Mouse (Mus musculus): ENCODE measurements at regions not wholly inside any gene's neighbourhood (a gene's known extent, or its start where the extent isn't known, plus 50 kb on each side); places are given as distances from the start of the nearest gene placed in this dataset.

DNA sequence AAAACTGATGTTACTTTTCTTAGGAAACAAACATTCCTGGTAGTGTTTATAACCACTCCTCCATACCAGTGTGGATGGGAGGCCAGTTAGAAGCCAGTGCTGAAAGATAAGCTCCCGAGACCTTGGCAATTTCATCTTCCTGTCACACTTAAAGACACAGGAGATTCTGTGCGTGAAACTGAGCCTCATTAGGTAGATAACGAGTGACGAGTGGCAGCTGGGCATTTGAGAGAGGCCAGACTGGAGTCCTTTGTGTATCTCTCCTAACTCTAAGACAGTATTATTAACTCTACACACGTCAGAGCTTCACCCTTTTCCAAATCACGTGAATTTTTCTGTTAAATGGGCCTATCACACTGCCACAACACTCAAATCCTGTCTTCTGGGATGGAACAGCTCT is 112.1 kb downstream of the 1190002N15Rik start:
- no peaks in the 10 kb centered on the region for H3K36me3 ChIP-seq
- no peak for ATAC-seq (ENCODE audit: insufficient read depth, low FRiP score, low read depth)

DNA sequence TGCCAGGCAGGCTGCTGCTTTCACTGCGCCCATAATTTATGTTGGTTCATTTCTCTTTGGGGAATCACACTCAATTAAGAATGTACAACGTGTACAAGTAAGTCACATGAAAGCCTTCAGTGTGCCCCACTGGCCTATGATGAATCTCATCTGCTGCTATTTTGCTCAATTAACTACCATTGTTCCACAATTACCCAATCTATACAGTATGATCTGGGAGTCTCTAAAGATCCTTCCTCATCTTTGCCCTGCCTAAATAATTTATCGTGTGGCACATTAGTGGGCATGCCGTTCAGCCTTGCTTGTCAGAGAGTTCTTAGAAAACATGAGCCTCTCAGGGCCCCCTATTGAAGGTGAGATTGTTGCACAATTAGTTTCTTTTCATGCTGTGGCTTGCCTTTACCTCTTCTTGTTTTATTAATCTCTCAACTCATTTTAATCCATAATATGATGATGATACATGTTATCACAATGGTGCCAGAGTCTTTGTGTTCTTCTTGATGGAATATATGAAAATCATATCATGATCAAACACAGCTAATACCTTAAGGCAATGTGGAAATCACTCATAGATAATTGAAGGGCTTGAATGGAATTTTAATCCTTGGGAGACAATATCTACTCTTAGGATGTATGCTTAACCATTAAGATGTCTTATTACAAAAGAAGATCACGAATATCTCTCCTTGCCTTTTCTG is 113.3 kb downstream of the 1190002N15Rik start:
- no peaks in the 10 kb centered on the region for H3K27me3 ChIP-seq (replicated peaks)
- WGBS: 62% methylated on average over 5 of the region's 5 CpGs
- H3K27ac ChIP-seq: no peak overlapping the region
- no peak overlapping the region for H3K4me2 ChIP-seq
- H3K9ac ChIP-seq: no peak overlapping the region
- no peaks in the 10 kb centered on the region for H3K9me3 ChIP-seq
- no peaks in the 10 kb centered on the region for H3K4me1 ChIP-seq
- ATAC-seq (ENCODE audit: insufficient read depth, low FRiP score, low read depth): no peak
- H3K36me3 ChIP-seq: no peaks in the 10 kb centered on the region
- no peak overlapping the region for H3K4me3 ChIP-seq (replicated peaks)

More for the DNA sequence above, 112.1 kb downstream of the 1190002N15Rik start:
- no peak overlapping the region for H3K9ac ChIP-seq
- no peak overlapping the region for H3K27ac ChIP-seq
- H3K9me3 ChIP-seq: no peaks in the 10 kb centered on the region
- no peaks in the 10 kb centered on the region for H3K27me3 ChIP-seq (replicated peaks)
- 24% methylated on average over 6 of the region's 6 CpGs for WGBS
- H3K4me3 ChIP-seq (replicated peaks): no peak overlapping the region
- H3K4me2 ChIP-seq: no peak overlapping the region
- no peaks in the 10 kb centered on the region for H3K4me1 ChIP-seq

DNA sequence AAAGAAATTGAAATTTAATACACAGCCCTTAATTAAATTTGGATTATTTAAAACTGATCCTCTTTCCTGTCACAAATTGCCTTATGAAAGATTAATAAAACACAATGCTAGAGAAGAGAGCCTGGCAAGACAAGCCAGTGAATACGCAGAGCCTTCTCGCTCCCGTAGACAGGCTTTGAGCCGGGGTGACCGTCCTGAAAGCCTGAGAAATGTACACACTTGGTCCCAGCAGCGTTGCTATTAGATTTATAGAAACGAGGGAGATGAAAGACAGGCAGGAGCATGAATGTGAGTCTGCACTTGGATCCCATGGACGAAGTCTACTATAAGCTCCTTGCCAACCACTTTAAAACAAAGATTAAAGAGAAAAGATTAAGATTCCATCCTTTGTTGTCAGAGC is 127.3 kb downstream of the 1190002N15Rik start:
- Histone ChIP-seq H3K4me2 (no peak overlapping the region), H3K4me3 (replicated peaks) (no peak overlapping the region), H3K36me3 (no peaks in the 10 kb centered on the region), H3K27me3 (replicated peaks) (no peaks in the 10 kb centered on the region), H3K9ac (no peak overlapping the region), H3K9me3 (no peaks in the 10 kb centered on the region), H3K4me1 (0 out of 2 replicates have a peak, but pooled peaks cover 3% of the 10 kb centered on the region), H3K27ac (no peak overlapping the region)
- WGBS: 29% methylated on average over 8 of the region's 8 CpGs
- ATAC-seq (ENCODE audit: insufficient read depth, low FRiP score, low read depth): no peak

DNA sequence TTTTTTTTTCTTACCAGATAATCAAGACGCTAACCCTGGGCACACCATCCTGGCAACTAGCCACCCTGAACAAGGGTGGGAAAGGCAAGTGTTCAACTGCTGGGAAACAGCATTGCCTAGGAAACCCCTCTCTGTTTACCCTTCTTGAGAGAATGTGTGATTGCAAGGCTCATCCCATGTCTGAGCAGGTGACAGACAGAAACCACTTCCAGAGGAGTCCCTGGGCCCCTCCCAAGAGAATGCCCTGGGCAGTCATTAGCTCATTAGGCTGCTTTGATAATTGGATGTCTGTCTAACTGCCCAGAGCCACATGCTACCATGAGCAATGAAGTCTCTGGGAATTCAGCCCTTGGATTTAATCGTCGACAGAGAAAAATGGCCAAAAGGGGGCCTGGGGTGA is 127.8 kb downstream of the 1190002N15Rik start:
- Histone ChIP-seq H3K27me3 (replicated peaks) (no peaks in the 10 kb centered on the region), H3K4me2 (no peak overlapping the region), H3K36me3 (no peaks in the 10 kb centered on the region), H3K9me3 (no peaks in the 10 kb centered on the region), H3K9ac (no peak overlapping the region), H3K27ac (no peak overlapping the region), H3K4me3 (replicated peaks) (no peak overlapping the region), H3K4me1 (0 out of 2 replicates have a peak, but pooled peaks cover 3% of the 10 kb centered on the region)
- no peak for ATAC-seq (ENCODE audit: insufficient read depth, low FRiP score, low read depth)
- WGBS: 32% methylated on average over 3 of the region's 3 CpGs

DNA sequence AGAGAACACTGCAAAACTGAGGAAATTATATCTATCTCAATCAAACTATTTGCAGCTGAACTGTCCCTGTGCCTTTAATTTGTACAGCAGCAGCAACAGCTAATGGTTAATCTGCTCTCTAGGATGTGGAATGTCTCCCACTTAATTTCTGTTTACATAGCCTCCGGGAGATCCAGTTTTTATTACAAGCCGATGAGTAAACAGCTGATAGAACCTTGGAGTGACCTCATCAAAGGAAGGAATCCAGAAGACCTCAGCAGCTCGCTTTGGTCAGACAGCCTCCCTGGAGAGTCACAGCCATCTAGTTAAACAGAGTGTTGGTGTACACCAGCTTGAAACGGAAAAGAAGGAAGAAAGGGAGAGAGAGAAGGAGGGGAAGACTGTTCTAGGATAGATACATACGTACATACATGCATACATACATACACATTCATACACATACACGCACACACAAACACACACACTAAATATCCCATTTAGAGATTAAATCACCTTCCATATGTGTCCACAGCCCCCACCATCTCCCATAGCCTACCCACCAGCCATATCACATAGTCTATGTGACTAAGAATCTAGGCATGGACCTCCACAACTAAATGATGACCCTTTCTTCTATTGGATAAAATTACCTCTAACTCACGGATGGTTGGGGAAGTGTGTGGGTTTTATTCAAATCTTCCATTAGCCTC is 129.1 kb downstream of the 1190002N15Rik start:
- no peak overlapping the region for H3K4me2 ChIP-seq
- ATAC-seq (ENCODE audit: insufficient read depth, low FRiP score, low read depth): peak; percentile 71
- no peak overlapping the region for H3K9ac ChIP-seq
- 0 out of 2 replicates have a peak, but pooled peaks cover 3% of the 10 kb centered on the region for H3K4me1 ChIP-seq
- no peak overlapping the region for H3K4me3 ChIP-seq (replicated peaks)
- H3K9me3 ChIP-seq: no peaks in the 10 kb centered on the region
- no peak overlapping the region for H3K27ac ChIP-seq
- 33% methylated on average over 7 of the region's 7 CpGs for WGBS
- no peaks in the 10 kb centered on the region for H3K27me3 ChIP-seq (replicated peaks)
- H3K36me3 ChIP-seq: no peaks in the 10 kb centered on the region

DNA sequence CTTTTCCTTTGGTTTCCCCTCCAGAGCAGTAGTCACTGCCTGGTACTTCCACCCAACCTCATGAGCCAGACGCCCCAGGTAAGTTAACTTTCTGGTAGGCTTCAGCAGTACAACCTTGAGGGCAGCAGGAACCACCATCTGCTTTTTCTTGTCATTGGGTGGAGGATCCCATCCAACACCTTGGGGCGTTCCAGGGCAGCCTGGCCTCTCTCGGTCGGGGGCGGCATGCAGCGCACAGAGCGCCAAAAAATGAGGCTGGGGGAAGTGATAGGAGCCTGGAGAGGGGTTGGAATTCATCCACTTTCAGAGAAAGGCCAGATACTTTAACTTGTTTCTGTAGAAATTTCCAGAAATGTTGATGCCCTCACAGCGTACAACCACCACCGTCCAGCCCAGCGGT is 130.2 kb downstream of the 1190002N15Rik start:
- no peaks in the 10 kb centered on the region for H3K36me3 ChIP-seq
- no peak overlapping the region for H3K4me2 ChIP-seq
- H3K9me3 ChIP-seq: no peaks in the 10 kb centered on the region
- H3K27ac ChIP-seq: no peak overlapping the region
- no peaks in the 10 kb centered on the region for H3K27me3 ChIP-seq (replicated peaks)
- 0 out of 2 replicates have a peak, but pooled peaks cover 3% of the 10 kb centered on the region for H3K4me1 ChIP-seq
- 88% methylated on average over 10 of the region's 10 CpGs for WGBS
- ATAC-seq (ENCODE audit: insufficient read depth, low FRiP score, low read depth): no peak
- no peak overlapping the region for H3K9ac ChIP-seq
- no peak overlapping the region for H3K4me3 ChIP-seq (replicated peaks)

DNA sequence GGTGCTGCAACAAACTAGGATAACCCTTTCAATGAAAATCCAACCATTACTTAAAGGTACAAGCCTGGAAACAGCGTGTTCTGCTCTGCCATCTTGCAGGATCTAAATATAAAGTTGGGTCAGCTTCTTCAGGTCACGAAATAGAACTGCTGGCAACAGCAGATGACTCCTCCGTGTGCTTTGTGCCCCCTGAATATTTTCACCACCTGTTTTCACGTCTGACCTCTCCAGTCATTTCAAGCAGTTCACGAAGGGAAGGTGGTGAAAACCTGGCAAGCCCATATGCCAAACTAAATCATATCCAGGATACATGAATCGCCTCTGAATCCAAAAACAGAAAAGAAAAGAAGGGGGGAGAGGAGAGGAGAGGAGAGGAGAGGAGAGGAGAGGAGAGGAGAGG is 133.3 kb downstream of the 1190002N15Rik start:
- Histone ChIP-seq H3K27me3 (replicated peaks) (no peaks in the 10 kb centered on the region), H3K4me3 (replicated peaks) (no peak overlapping the region), H3K36me3 (no peaks in the 10 kb centered on the region), H3K4me2 (no peak overlapping the region), H3K9me3 (no peaks in the 10 kb centered on the region), H3K4me1 (no peaks in the 10 kb centered on the region), H3K27ac (no peak overlapping the region), H3K9ac (no peak overlapping the region)
- WGBS: 73% methylated on average over 6 of the region's 6 CpGs
- ATAC-seq (ENCODE audit: insufficient read depth, low FRiP score, low read depth): no peak

DNA sequence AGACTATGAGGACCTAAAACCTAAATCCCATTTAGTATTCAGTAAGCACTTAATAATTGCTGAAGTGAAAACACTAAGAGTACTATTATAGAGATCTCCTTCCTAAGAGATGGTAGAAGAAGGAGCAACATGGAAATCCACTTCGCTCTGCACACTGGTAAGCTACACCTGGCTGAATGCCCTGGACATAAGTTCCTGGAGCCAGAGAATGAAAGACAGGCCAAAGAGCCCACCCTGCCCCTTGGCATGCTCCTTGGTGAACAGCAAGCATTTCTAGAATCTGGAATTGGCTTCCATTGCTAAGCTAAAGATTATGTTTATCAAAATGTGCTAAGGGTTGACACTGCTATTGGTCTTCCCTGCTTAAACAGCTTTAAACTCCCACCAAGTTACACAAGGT is 137.3 kb downstream of the 1190002N15Rik start:
- no peak for ATAC-seq (ENCODE audit: insufficient read depth, low FRiP score, low read depth)
- 94% methylated on average over 1 of the region's 1 CpGs for WGBS
- no peak overlapping the region for H3K4me3 ChIP-seq (replicated peaks)

DNA sequence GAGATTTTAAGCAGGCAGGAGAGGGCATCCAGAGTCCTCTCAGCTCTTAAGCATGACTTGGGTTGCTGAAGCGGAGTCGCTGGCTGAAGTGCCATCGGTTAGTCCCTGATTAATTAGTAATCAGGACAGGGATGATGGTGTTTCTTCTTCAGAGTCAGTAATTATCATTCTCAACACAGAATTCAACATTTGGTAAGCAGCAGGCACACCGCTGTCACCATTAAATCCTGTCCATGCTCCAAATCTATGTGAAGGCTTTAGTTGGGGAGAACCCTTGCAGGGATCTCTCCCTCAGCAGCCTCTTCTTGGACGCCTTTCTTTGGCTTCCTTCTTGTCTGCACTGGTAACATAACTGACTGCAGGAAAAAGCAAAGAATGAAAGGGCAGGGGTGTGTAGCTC is 142.7 kb downstream of the 1190002N15Rik start:
- WGBS: 83% methylated on average over 5 of the region's 5 CpGs
- H3K27ac ChIP-seq: no peak overlapping the region
- H3K27me3 ChIP-seq (replicated peaks): no peaks in the 10 kb centered on the region
- no peak overlapping the region for H3K4me2 ChIP-seq
- no peaks in the 10 kb centered on the region for H3K36me3 ChIP-seq
- no peak overlapping the region for H3K4me3 ChIP-seq (replicated peaks)
- no peak overlapping the region for H3K9ac ChIP-seq
- no peak for ATAC-seq (ENCODE audit: insufficient read depth, low FRiP score, low read depth)
- no peaks in the 10 kb centered on the region for H3K4me1 ChIP-seq
- H3K9me3 ChIP-seq: no peaks in the 10 kb centered on the region

More for the DNA sequence above, 137.3 kb downstream of the 1190002N15Rik start:
- no peaks in the 10 kb centered on the region for H3K4me1 ChIP-seq
- H3K4me2 ChIP-seq: no peak overlapping the region
- no peaks in the 10 kb centered on the region for H3K9me3 ChIP-seq
- no peaks in the 10 kb centered on the region for H3K36me3 ChIP-seq
- no peaks in the 10 kb centered on the region for H3K27me3 ChIP-seq (replicated peaks)
- H3K27ac ChIP-seq: no peak overlapping the region
- no peak overlapping the region for H3K9ac ChIP-seq

DNA sequence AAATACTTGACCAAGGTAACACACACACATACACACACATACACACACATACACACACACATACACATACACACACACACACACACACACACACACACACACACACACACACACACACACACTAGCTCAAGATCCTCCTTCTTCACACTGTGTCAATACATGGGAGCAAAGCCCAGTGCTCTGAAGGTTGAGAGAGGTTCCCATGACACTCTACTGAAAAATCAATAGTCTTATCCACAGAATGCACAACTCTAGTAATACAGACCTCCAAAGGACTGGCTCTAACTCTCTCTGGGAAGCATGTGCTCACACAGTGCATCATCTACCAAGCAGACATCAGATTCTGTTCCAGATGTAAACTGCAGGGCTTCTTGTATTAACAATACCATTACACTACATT is 151.7 kb downstream of the 1190002N15Rik start:
- Histone ChIP-seq H3K36me3 (no peaks in the 10 kb centered on the region), H3K27ac (no peak overlapping the region), H3K27me3 (replicated peaks) (no peaks in the 10 kb centered on the region), H3K9me3 (no peaks in the 10 kb centered on the region), H3K4me3 (replicated peaks) (no peak overlapping the region), H3K9ac (no peak overlapping the region), H3K4me2 (no peak overlapping the region), H3K4me1 (no peaks in the 10 kb centered on the region)
- no peak for ATAC-seq (ENCODE audit: insufficient read depth, low FRiP score, low read depth)

DNA sequence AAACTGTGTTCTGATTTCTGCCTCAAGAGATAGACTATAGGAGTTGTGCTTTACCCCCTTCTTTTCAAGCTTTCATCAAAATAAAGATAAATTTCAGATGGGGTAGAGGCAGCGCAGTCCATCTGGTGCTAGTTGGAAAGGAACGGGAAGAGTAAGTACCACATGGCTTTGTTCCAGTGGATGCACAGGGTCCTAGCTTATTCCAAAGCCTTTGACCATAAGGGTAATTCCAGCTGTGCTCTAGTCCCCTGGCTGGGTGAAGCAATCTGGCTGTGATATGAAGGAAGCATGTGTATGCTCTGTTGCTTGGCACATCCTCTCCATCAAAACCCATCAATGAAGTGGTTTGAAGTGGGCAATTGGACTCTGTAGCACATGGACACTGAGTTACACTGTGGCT is 155.6 kb downstream of the 1190002N15Rik start:
- Histone ChIP-seq H3K27ac (no peak overlapping the region), H3K36me3 (no peaks in the 10 kb centered on the region), H3K4me1 (no peaks in the 10 kb centered on the region; the same call in 1 of the 2 replicates), H3K27me3 (replicated peaks) (no peaks in the 10 kb centered on the region), H3K9ac (no peak overlapping the region), H3K4me2 (no peak overlapping the region), H3K9me3 (no peaks in the 10 kb centered on the region), H3K4me3 (replicated peaks) (no peak overlapping the region)
- WGBS: 66% methylated on average over 2 of the region's 2 CpGs
- ATAC-seq (ENCODE audit: insufficient read depth, low FRiP score, low read depth): no peak

DNA sequence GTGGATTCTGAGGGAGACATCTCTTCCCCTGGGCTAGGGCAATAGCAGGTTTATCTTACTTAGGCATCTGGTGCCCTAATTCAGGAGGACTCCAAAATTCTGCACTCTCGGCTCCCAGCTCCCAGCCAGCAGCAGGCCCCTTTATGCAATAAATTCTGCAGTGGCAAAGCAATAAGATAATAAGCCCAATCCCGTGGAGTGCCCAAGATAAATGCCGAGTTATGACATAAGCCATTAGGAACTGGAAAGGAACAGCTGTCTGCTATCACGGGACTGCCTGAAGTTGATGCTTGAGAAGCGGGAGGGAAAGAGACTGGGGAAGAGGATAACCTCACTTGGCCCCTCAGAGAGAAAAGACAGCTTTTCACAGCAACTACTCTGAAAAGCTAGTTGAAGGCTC is 159.0 kb downstream of the 1190002N15Rik start:
- no peaks in the 10 kb centered on the region for H3K9me3 ChIP-seq
- H3K27me3 ChIP-seq (replicated peaks): no peaks in the 10 kb centered on the region
- H3K36me3 ChIP-seq: no peaks in the 10 kb centered on the region
- H3K4me2 ChIP-seq: no peak overlapping the region
- WGBS: 25% methylated on average over 5 of the region's 5 CpGs
- no peak for ATAC-seq (ENCODE audit: insufficient read depth, low FRiP score, low read depth)
- no peak overlapping the region for H3K4me3 ChIP-seq (replicated peaks)
- no peak overlapping the region for H3K27ac ChIP-seq
- H3K9ac ChIP-seq: no peak overlapping the region
- no peaks in the 10 kb centered on the region; the same call in 1 of the 2 replicates for H3K4me1 ChIP-seq

Data from stomach, embryonic 15.5 days (tissue).